Mouse (Mus musculus) intestine, embryonic 14.5 days (tissue): ENCODE results near the gene Ror2. TPM values are rescaled to one million over a fixed set of nuclear protein-coding genes. Genes with fewer than 3 reads are reported as not detected.

Experiments
- ATAC-seq: fragments of 200-750 bp; cut with Nextera tagmentation; replicated peaks from 2 replicates; pipeline ENCODE4 v1.8.0; 2017; ENCODE audit warnings: low read depth, moderate number of reproducible peaks, moderate TSS enrichment, moderate library complexity; ENCODE audit not compliant: low FRiP score, low TSS enrichment
- DNase-seq: peaks from one replicate; pipeline ENCODE4 v3.0.0-alpha.2; 2018; ENCODE audit warnings: low spot score
- H3K27ac ChIP-seq: fragments of 300-500 bp; sonication (generic); 2 replicates; pipeline ENCODE4 v1.5.1; 2014; ENCODE audit warnings: low read depth, mild to moderate bottlenecking, control low read depth
- H3K27me3 ChIP-seq: fragments of 300-500 bp; sonication (generic); replicated peaks from 2 replicates; pipeline ENCODE4 v1.6.1; 2014; ENCODE audit warnings: low read length, control low read depth; ENCODE audit not compliant: control insufficient read depth, insufficient read depth
- H3K36me3 ChIP-seq: fragments of 300-500 bp; sonication (generic); 2 replicates; pipeline ENCODE4 v1.6.1; 2014; ENCODE audit warnings: low read length, control low read depth; ENCODE audit not compliant: control insufficient read depth, insufficient read depth
- H3K4me1 ChIP-seq: fragments of 300-500 bp; sonication (generic); replicated peaks from 2 replicates; pipeline ENCODE4 v1.6.1; 2014; ENCODE audit warnings: low read length, control low read depth, mixed read lengths; ENCODE audit not compliant: control insufficient read depth, insufficient read depth
- H3K4me2 ChIP-seq: fragments of 300-500 bp; sonication (generic); 2 replicates; pipeline ENCODE4 v1.6.1; 2014; ENCODE audit warnings: low read length
- H3K4me3 ChIP-seq: fragments of 300-500 bp; sonication (generic); 2 replicates; pipeline ENCODE4 v1.5.1; 2014; ENCODE audit warnings: low read depth, low read length, control low read depth, mixed read lengths
- H3K9ac ChIP-seq: fragments of 300-500 bp; sonication (generic); 2 replicates; pipeline ENCODE4 v1.6.1; 2014; ENCODE audit warnings: mild to moderate bottlenecking, low read length
- H3K9me3 ChIP-seq: fragments of 300-500 bp; sonication (generic); 2 replicates; pipeline ENCODE4 v1.6.1; 2016; ENCODE audit warnings: low read length, control low read depth; ENCODE audit not compliant: control insufficient read depth
- WGBS: fragments of 180-500 bp; shearing (Covaris S2); extraction: QIAGEN DNeasy Blood & Tissue Kit; methylation state at CpG from one replicate; pipeline ENCODE4 v1.1.7; 2014; 5-methylcytosine and 5-hydroxymethylcytosine counted together
- polyA plus RNA-seq: library from polyadenylated mRNA; unstranded; fragments of >200 nt; fragmentation: Nextera tagmentation; extraction: Ambion mirVana; gene quantifications from 2 replicates; pipeline ENCODE4 v1.2.1, GENCODE M21; 2014

Gene Ror2
- polyA plus RNA-seq, 1 experiment from 2014 or later: 18.5 TPM

DNA sequence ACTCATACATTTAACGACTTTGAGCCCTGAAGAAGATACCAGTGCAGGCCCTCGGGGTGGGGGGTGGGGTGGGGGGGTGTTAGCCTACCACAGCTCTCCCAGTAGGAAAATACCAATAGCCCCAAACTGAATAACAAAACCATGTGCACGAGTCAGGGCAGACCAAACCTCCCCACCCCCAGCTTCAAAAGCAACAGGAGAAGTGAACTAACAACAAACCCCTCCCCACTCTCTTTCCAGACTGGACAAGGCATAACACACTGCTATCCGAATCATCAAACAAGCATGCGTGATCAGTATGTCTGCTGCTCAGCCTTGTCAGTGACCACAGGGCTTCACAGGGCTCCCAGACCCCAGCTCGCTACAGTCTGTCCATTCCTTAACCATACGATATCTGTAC, 94.3 kb downstream of the Ror2 start:
- WGBS: 47% methylated on average over 7 of the region's 7 CpGs
- Histone ChIP-seq H3K4me1 (peaks cover 55% of the 10 kb centered on the region), H3K36me3 (no peaks in the 10 kb centered on the region), H3K27ac (no peak overlapping the region), H3K4me3 (no peak overlapping the region), H3K27me3 (no peaks in the 10 kb centered on the region), H3K4me2 (no peak overlapping the region), H3K9ac (no peak overlapping the region), H3K9me3 (no peaks in the 10 kb centered on the region)
- ATAC-seq (no peak), DNase-seq (no peak)

DNA sequence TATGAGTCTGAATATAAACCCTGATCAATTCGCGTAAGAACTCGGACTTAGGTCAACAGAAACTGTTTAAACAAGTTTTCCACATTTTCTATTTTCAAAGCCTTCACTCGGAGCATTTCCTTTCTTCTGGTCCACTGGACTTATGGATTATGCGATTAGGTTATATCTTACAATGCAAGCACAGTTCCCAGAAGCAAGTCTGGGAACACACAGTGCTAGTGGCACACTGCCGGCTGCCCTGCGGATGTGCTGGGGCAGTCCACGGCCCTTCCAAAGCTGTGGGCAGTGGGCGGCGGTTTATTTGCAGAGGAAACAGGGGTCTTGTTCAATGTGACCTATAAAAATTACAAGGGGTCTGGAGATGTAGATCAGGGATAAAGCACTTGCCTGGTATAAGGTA, 97.0 kb downstream of the Ror2 start:
- Histone ChIP-seq H3K9ac (no peak overlapping the region), H3K4me2 (peak overlapping the region; percentile 25), H3K27me3 (no peaks in the 10 kb centered on the region), H3K9me3 (0 out of 2 replicates have a peak, but pooled peaks cover 4% of the 10 kb centered on the region), H3K4me1 (peaks cover 34% of the 10 kb centered on the region), H3K27ac (peak overlapping the region; percentile 62), H3K4me3 (no peak overlapping the region), H3K36me3 (no peaks in the 10 kb centered on the region)
- WGBS: 16% methylated on average over 10 of the region's 10 CpGs
- DNase-seq: no peak
- ATAC-seq: no peak

DNA sequence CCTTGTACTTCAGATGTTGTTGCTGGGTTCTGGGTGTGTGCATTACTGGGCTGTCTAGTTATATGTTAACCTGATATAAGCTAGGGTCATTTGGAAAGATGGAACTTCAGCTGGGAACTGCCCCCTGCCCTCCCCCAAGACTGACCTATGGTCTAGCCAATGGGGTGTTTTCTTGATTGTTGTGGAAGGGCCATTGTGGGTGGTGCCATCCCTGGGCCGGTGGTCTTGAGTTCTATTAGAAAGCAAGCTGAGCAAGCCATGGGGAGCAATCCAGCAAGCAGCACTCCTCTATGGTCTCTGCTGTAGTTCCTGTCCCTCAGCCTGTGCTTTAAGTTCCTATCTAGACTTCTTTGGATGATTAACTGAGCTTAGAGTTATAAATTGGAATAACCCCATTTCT, 101.1 kb downstream of the Ror2 start:
- ATAC-seq (no peak), DNase-seq (no peak)
- Histone ChIP-seq H3K4me3 (no peak overlapping the region), H3K9me3 (0 out of 2 replicates have a peak, but pooled peaks cover 4% of the 10 kb centered on the region), H3K4me2 (no peak overlapping the region), H3K9ac (no peak overlapping the region), H3K27me3 (no peaks in the 10 kb centered on the region), H3K36me3 (no peaks in the 10 kb centered on the region), H3K4me1 (peaks cover 37% of the 10 kb centered on the region), H3K27ac (no peak overlapping the region)
- 90% methylated on average over 1 of the region's 1 CpGs for WGBS

DNA sequence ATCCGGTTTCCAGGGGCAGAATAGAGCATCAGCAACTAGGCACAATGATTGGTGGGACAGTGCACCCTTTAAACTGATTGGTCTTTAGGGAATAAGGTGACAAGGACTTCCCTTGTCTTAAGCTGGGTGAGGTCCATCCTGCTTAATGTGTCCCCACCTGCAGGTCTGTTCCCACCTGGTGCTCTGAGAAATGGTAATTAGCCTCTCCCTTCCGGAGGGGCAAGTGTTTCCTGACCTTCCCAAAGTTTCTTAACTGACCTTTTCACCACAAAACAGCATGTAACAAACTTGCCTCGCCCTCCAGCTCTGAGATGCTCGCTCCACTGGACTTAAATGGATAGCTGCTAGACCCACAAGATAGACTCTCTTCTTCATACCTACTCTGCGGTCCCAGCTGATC, 101.8 kb downstream of the Ror2 start:
- Histone ChIP-seq H3K4me2 (no peak overlapping the region), H3K27me3 (no peaks in the 10 kb centered on the region), H3K27ac (no peak overlapping the region), H3K9ac (no peak overlapping the region), H3K4me3 (no peak overlapping the region), H3K36me3 (no peaks in the 10 kb centered on the region), H3K4me1 (peaks cover 35% of the 10 kb centered on the region), H3K9me3 (0 out of 2 replicates have a peak, but pooled peaks cover 4% of the 10 kb centered on the region)
- 76% methylated on average over 5 of the region's 5 CpGs for WGBS
- ATAC-seq (no peak), DNase-seq (no peak)

DNA sequence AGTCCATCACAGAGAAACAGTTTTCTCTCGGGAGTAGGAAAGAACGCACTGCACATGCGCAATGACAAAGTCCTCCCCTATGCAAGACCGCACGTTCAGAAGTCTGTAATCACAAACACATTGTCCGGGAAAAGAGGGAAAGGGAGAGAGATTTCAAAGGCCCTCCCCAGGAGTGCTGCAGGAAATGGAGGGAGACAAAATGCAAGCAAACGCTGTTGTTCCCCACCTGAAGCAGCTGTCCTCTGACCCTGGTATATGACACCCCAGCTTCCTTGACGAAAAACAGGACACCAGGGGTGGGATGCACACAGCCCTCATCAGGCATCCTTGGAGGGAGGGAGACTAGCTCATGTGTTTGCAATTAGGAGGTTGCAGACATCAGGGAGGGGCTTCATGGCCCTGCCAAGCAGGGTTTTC, 102.8 kb downstream of the Ror2 start:
- no peak for DNase-seq
- H3K27ac ChIP-seq: peak overlapping the region; percentile 18

DNA sequence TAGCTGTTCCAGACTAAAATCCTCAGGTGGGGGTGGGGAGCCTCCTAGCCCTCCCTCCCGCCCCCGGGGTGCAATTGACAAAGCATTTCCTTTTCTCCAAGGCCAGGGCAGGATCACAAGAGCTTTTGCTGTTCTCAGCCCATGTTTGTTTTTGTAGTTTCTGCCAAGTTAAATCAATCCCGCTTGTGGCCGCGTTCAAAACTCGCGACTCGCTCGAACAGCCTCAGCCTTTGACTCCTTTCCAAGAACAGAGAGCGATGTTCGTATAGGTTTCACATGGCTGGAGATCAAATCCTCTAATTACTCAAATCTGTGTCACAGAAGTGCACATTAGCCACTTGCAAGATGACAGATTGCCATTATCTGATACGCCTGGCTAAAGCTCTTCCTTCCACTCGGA, 107.3 kb downstream of the Ror2 start:
- no peak overlapping the region for H3K9ac ChIP-seq
- H3K4me2 ChIP-seq: peak overlapping the region; percentile 35
- 2% methylated on average over 13 of the region's 13 CpGs for WGBS
- H3K36me3 ChIP-seq: no peaks in the 10 kb centered on the region
- ATAC-seq (no peak), DNase-seq (no peak)
- no peaks in the 10 kb centered on the region for H3K9me3 ChIP-seq
- no peak overlapping the region for H3K4me3 ChIP-seq
- H3K4me1 ChIP-seq: peaks cover 68% of the 10 kb centered on the region
- H3K27me3 ChIP-seq: no peaks in the 10 kb centered on the region
- peak overlapping the region; percentile 67 for H3K27ac ChIP-seq

More for the DNA sequence above, 102.8 kb downstream of the Ror2 start:
- H3K4me1 ChIP-seq: peaks cover 35% of the 10 kb centered on the region
- H3K9me3 ChIP-seq: 0 out of 2 replicates have a peak, but pooled peaks cover 4% of the 10 kb centered on the region
- no peak overlapping the region for H3K4me3 ChIP-seq
- H3K36me3 ChIP-seq: no peaks in the 10 kb centered on the region
- H3K4me2 ChIP-seq: peak overlapping the region; percentile 22; the same call in 1 of the 2 replicates
- no peaks in the 10 kb centered on the region for H3K27me3 ChIP-seq
- no peak for ATAC-seq
- no peak overlapping the region for H3K9ac ChIP-seq
- 17% methylated on average over 8 of the region's 8 CpGs for WGBS

DNA sequence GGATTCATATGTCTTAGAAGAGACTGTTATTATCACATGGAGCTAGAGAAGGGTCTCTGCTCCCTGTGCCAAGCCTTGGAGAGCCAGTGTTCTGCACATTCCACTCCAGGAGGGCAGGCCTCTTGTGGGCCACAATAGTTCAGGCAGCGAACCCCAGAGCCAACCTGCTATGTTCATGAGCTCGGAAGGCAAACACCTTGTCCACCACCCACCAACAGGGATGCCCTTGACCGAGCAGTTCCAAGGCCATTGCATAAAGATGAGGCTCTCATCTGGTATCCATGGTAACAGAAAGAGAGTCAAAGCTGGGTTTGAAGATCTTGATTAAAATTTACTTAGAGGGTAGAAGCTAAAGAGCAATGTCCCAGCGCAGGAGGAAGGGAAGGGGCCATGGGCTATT, 107.8 kb downstream of the Ror2 start:
- Histone ChIP-seq H3K4me3 (no peak overlapping the region), H3K4me1 (peaks cover 64% of the 10 kb centered on the region), H3K4me2 (peak overlapping the region; percentile 35), H3K27ac (peak overlapping the region; percentile 67; the same call in 1 of the 2 replicates), H3K9ac (no peak overlapping the region), H3K27me3 (no peaks in the 10 kb centered on the region), H3K36me3 (no peaks in the 10 kb centered on the region), H3K9me3 (no peaks in the 10 kb centered on the region)
- ATAC-seq (no peak), DNase-seq (no peak)
- 26% methylated on average over 4 of the region's 4 CpGs for WGBS

DNA sequence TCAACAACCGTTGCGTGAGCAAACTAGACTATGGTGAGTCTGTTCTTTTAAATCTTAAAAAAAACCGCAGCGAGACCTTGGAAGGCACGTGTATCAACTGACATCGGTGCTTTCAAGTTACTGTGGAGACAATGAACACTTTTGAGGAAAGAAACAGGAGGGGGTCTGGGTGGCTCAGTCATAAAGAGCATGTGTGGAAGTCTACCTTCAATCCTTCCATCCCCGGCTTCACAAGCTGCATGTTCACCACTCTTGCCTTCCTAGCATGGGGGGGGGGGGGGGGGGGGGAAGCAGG, 108.6 kb downstream of the Ror2 start:
- ATAC-seq: no peak
- DNase-seq: no peak
- Histone ChIP-seq H3K4me2 (no peak overlapping the region), H3K4me1 (peaks cover 59% of the 10 kb centered on the region), H3K4me3 (no peak overlapping the region), H3K36me3 (no peaks in the 10 kb centered on the region), H3K9ac (no peak overlapping the region), H3K27ac (peak overlapping the region; percentile 14; the same call in 1 of the 2 replicates), H3K27me3 (no peaks in the 10 kb centered on the region), H3K9me3 (no peaks in the 10 kb centered on the region)
- 36% methylated on average over 7 of the region's 7 CpGs for WGBS

DNA sequence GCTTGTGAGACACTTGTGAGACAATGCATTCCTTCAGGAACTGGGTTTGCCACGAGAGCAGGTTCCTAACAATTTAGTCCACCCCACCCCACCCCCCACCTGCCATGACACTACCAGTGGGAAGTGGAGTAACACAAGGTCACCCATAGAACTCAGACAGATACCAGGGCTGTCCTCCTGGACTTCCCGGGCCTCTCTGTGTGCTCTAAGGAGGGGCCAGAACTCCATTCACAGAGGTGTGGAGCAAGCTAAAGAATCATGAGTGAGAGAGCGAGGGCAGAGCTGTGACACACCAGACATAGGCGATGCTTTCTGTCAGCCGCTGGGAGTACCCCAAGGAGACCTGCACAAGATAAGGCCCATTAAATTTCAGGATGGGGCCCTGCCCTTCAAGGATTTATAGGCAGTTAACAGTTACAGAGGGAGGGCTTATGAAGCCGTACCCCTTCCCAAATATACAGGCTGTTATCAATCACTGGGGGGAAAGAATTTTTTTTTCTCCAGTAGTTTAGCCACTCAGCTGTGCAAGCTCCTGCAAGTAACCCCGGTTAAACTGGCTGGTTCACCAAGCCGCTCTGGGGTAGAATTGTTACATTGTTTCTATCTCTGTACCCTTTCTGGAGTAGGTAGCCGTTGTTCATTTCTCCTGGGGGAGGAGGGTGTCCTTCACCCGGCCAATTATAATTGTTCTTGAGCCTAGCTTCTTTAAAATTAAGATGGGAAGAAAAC, 109.1 kb downstream of the Ror2 start:
- 0 out of 2 replicates have a peak, but pooled peaks have one; percentile 8 for ATAC-seq
- peaks cover 59% of the 10 kb centered on the region for H3K4me1 ChIP-seq
- H3K27ac ChIP-seq: peak overlapping the region; percentile 14; the same call in 1 of the 2 replicates
- no peaks in the 10 kb centered on the region for H3K27me3 ChIP-seq
- no peak overlapping the region for H3K4me3 ChIP-seq
- no peak overlapping the region for H3K9ac ChIP-seq
- no peaks in the 10 kb centered on the region for H3K36me3 ChIP-seq
- H3K9me3 ChIP-seq: no peaks in the 10 kb centered on the region
- no peak overlapping the region for H3K4me2 ChIP-seq
- no peak for DNase-seq
- 32% methylated on average over 10 of the region's 10 CpGs for WGBS
